Mouse (Mus musculus) brain, embryonic 14.5 days (tissue): ENCODE measurements around the gene Rps11. TPM values are rescaled to one million over a fixed set of nuclear protein-coding genes. Genes with fewer than 3 reads are reported as not detected.
"Not testable (repeated sequence)": the region's sequence is repeated elsewhere in the genome, so short reads cannot be mapped to it uniquely, and the experiment has no call there.

Experiments used
- DNase-seq: peaks from one replicate; pipeline ENCODE4 v3.0.0-alpha.2; 2011; ENCODE audit warnings: low read depth
- CTCF ChIP-seq: fragments of 200-500 bp; IDR thresholded peaks from 2 replicates; pipeline ENCODE4 v1.5.1; 2012; ENCODE audit warnings: inconsistent platforms, mild to moderate bottlenecking, moderate library complexity, borderline replicate concordance; ENCODE audit not compliant: insufficient read depth, insufficient read length; ENCODE audit errors: extremely low read depth
- POLR2A ChIP-seq: fragments of 200-500 bp; IDR thresholded peaks from 2 replicates; pipeline ENCODE4 v1.6.1; 2012; ENCODE audit warnings: mild to moderate bottlenecking, inconsistent platforms, borderline replicate concordance; ENCODE audit not compliant: poor library complexity, insufficient read depth, insufficient read length, severe bottlenecking; ENCODE audit errors: extremely low read depth
- polyA plus RNA-seq: library from polyadenylated mRNA; depleted of rRNA; stranded (reverse); fragments of >200 nt; gene quantifications from 2 replicates; pipeline ENCODE4 v1.2.3, GENCODE M21; 2012

Rps11 gene
- polyA plus RNA-seq, 1 experiment: 634 TPM

GRCm38 (mm10) chr7:45126844-45127699 is 2.8 kb upstream of the Rps11 start:
- TF ChIP-seq POLR2A: no peak
- peak; percentile 42; the same call in 1 of the 2 replicates for TF ChIP-seq CTCF
- DNase-seq: no peak

GRCm38 (mm10) chr7:45126147-45126843 is 2.1 kb upstream of the Rps11 start:
- no peak for TF ChIP-seq CTCF
- TF ChIP-seq POLR2A: no peak
- DNase-seq: no peak

- DNase-seq: not testable (repeated sequence)
Observed at GRCm38 (mm10) chr7:45125649-45126048, 1.4 kb upstream of the Rps11 start.

GRCm38 (mm10) chr7:45125144-45125600 is 933 bp upstream of the Rps11 start:
- no peak for TF ChIP-seq POLR2A
- TF ChIP-seq CTCF: no peak
- peak; percentile 61 for DNase-seq

- no peak for TF ChIP-seq CTCF
- TF ChIP-seq POLR2A: no peak
- no peak for DNase-seq
Observed at GRCm38 (mm10) chr7:45123186-45123570, 1.1 kb downstream of the Rps11 start.

GRCm38 (mm10) chr7:45122561-45123185 is 1.6 kb downstream of the Rps11 start:
- DNase-seq: no peak
- TF ChIP-seq CTCF: no peak
- no peak for TF ChIP-seq POLR2A

GRCm38 (mm10) chr7:45121966-45122365 is 2.3 kb downstream of the Rps11 start:
- no peak for TF ChIP-seq POLR2A
- TF ChIP-seq CTCF: no peak
- DNase-seq: no peak

- TF ChIP-seq CTCF (no peak), POLR2A (no peak)
- no peak for DNase-seq
Observed at GRCm38 (mm10) chr7:45121404-45121803, 2.8 kb downstream of the Rps11 start.

- TF ChIP-seq POLR2A (no peak), CTCF (no peak)
- no peak for DNase-seq
Observed at GRCm38 (mm10) chr7:45119780-45120709, 4.2 kb downstream of the Rps11 start.

- DNase-seq: no peak
- TF ChIP-seq CTCF: no peak
- TF ChIP-seq POLR2A: no peak
Observed at GRCm38 (mm10) chr7:45118336-45118735, 5.9 kb downstream of the Rps11 start.
